ENCODE assay signal across 11 mouse cellular contexts in genomic region chr9:103471784-103472183, GRCm38 (mm10). TPM values are rescaled to one million over a fixed set of nuclear protein-coding genes. Genes with fewer than 3 reads are reported as not detected.
DNase-seq lines count a peak whose midpoint lies in the region; ATAC-seq and TF ChIP-seq lines count a peak whose summit lies in the region.
"Had no signal": no experiment of that assay in that cellular context is flagged by ENCODE, and none has a peak within 500 bp of the region (broad histone marks: within the 10 kb centered on the region; RNA-seq: fewer than 3 reads in every experiment).

No protein-coding gene starts in this region.

- DNase-seq in hindbrain, embryonic 10.5 days (ENCODE audit: low spot score), result peak; percentile 13
- no peak for DNase-seq in hindbrain, embryonic 14.5 days (ENCODE audit: low spot score)
- DNase-seq in neural tube, embryonic 10.5 days (ENCODE audit: extremely low spot score, low spot score), result no peak
- no peak for DNase-seq in lung, postnatal 36 days
- no peak for DNase-seq in thymus, adult 2 months
- DNase-seq: cerebellum, adult 11-12 months; kidney, adult 18-20 months had no signal

- no peaks in the 10 kb centered on the region for H3K36me3 ChIP-seq in hindbrain, embryonic 10.5 days
- no peaks in the 10 kb centered on the region for H3K36me3 ChIP-seq in hindbrain, embryonic 14.5 days (replicated peaks; ENCODE audit: control insufficient read depth, insufficient read depth)
- no peaks in the 10 kb centered on the region for H3K36me3 ChIP-seq in neural tube, embryonic 13.5 days
- no peaks in the 10 kb centered on the region for H3K36me3 ChIP-seq in intestine, postnatal 0 days (ENCODE audit: control insufficient read depth, insufficient read depth)
- no peaks in the 10 kb centered on the region for H3K36me3 ChIP-seq in thymus, adult 2 months (ENCODE audit: control insufficient read depth, insufficient read depth, low read length)
- H3K36me3 ChIP-seq: heart, embryonic 10.5 days had no signal

- H3K4me3 ChIP-seq in hindbrain, embryonic 10.5 days, result no peak overlapping the region
- no peak overlapping the region for H3K4me3 ChIP-seq in hindbrain, embryonic 14.5 days (replicated peaks; ENCODE audit: low read length)
- no peak overlapping the region for H3K4me3 ChIP-seq in neural tube, embryonic 13.5 days
- no peak overlapping the region for H3K4me3 ChIP-seq in intestine, postnatal 0 days (ENCODE audit: low read depth, low read length)
- no peak overlapping the region for H3K4me3 ChIP-seq in thymus, adult 2 months (ENCODE audit: control insufficient read depth, insufficient read depth, low read length)
- H3K4me3 ChIP-seq: heart, embryonic 10.5 days had no signal

- 24% methylated on average over 11 of the region's 11 CpGs for WGBS in hindbrain, embryonic 10.5 days
- WGBS in hindbrain, embryonic 14.5 days, result 17% methylated on average over 11 of the region's 11 CpGs
- WGBS in neural tube, embryonic 13.5 days, result 17% methylated on average over 11 of the region's 11 CpGs
- WGBS in intestine, postnatal 0 days, result 20% methylated on average over 11 of the region's 11 CpGs
- 88% methylated on average over 11 of the region's 11 CpGs for WGBS in thymus, adult 2 months

- peak overlapping the region; percentile 71; the same call in 1 of the 2 replicates for H3K27ac ChIP-seq in hindbrain, embryonic 10.5 days
- H3K27ac ChIP-seq in hindbrain, embryonic 14.5 days, result no peak overlapping the region
- no peak overlapping the region for H3K27ac ChIP-seq in neural tube, embryonic 13.5 days (replicated peaks)
- H3K27ac ChIP-seq in intestine, postnatal 0 days (ENCODE audit: low read depth, low read length), result no peak overlapping the region
- no peak overlapping the region for H3K27ac ChIP-seq in thymus, adult 2 months (ENCODE audit: control insufficient read depth, insufficient read depth, low read length)
- H3K27ac ChIP-seq: heart, embryonic 10.5 days had no signal

- H3K9me3 ChIP-seq in hindbrain, embryonic 10.5 days, result no peaks in the 10 kb centered on the region
- no peaks in the 10 kb centered on the region for H3K9me3 ChIP-seq in hindbrain, embryonic 14.5 days (ENCODE audit: control insufficient read depth, low read length)
- no peaks in the 10 kb centered on the region for H3K9me3 ChIP-seq in neural tube, embryonic 13.5 days
- H3K9me3 ChIP-seq in intestine, postnatal 0 days (ENCODE audit: control insufficient read depth), result no peaks in the 10 kb centered on the region
- H3K9me3 ChIP-seq: heart, embryonic 10.5 days had no signal

- no peak for TF ChIP-seq CTCF in intestine, postnatal 0 days (IDR thresholded peaks at IDR 0.05; ENCODE audit: low read depth)
- TF ChIP-seq CTCF in thymus, adult 2 months (IDR thresholded peaks at IDR 0.05; ENCODE audit: borderline replicate concordance, control insufficient read depth, extremely low read depth, insufficient read depth, low read length, poor library complexity), result no peak

- no peak overlapping the region; the same call in 1 of the 2 replicates for H3K4me2 ChIP-seq in hindbrain, embryonic 14.5 days (replicated peaks)
- H3K4me2 ChIP-seq in neural tube, embryonic 13.5 days, result peak overlapping the region; percentile 9; the same call in 1 of the 2 replicates
- H3K4me2 ChIP-seq in intestine, postnatal 0 days (replicated peaks; ENCODE audit: low read depth), result peak overlapping the region; percentile 17; the same call in 1 of the 2 replicates

- H3K27me3 ChIP-seq in hindbrain, embryonic 10.5 days (ENCODE audit: insufficient read depth, poor library complexity, severe bottlenecking), result no peaks in the 10 kb centered on the region
- no peaks in the 10 kb centered on the region for H3K27me3 ChIP-seq in hindbrain, embryonic 14.5 days (ENCODE audit: control insufficient read depth, insufficient read depth, low read length)
- no peaks in the 10 kb centered on the region for H3K27me3 ChIP-seq in neural tube, embryonic 13.5 days
- H3K27me3 ChIP-seq in intestine, postnatal 0 days (replicated peaks; ENCODE audit: control insufficient read depth, insufficient read depth, low read length), result no peaks in the 10 kb centered on the region
- no peaks in the 10 kb centered on the region for H3K27me3 ChIP-seq in thymus, adult 2 months (ENCODE audit: control insufficient read depth, insufficient read depth, low read length)

- no peak for TF ChIP-seq POLR2A in thymus, adult 2 months (IDR thresholded peaks at IDR 0.05; ENCODE audit: control insufficient read depth, extremely low read depth, insufficient read depth, low read length, poor library complexity)

- ATAC-seq in hindbrain, embryonic 14.5 days (ENCODE audit: low FRiP score), result no peak
- ATAC-seq in neural tube, embryonic 13.5 days (ENCODE audit: low read depth), result no peak
- no peak for ATAC-seq in intestine, postnatal 0 days
- ATAC-seq: activated CD4-positive, CD25-positive, alpha-beta regulatory T cell, adult 4 months had no signal

- H3K4me1 ChIP-seq in hindbrain, embryonic 10.5 days (replicated peaks), result peaks cover 51% of the 10 kb centered on the region
- H3K4me1 ChIP-seq in hindbrain, embryonic 14.5 days (replicated peaks; ENCODE audit: control insufficient read depth, insufficient read depth, low read length), result peaks cover 18% of the 10 kb centered on the region
- H3K4me1 ChIP-seq in neural tube, embryonic 13.5 days (replicated peaks), result peaks cover 50% of the 10 kb centered on the region
- H3K4me1 ChIP-seq in intestine, postnatal 0 days (replicated peaks; ENCODE audit: control insufficient read depth, insufficient read depth, low read length), result no peaks in the 10 kb centered on the region
- H3K4me1 ChIP-seq in thymus, adult 2 months (replicated peaks; ENCODE audit: control insufficient read depth, insufficient read depth, low read length), result peaks cover 11% of the 10 kb centered on the region

- no peak overlapping the region for H3K9ac ChIP-seq in hindbrain, embryonic 14.5 days
- H3K9ac ChIP-seq in neural tube, embryonic 13.5 days, result 0 out of 2 replicates have a peak overlapping the region, but pooled peaks have one; percentile 39
- no peak overlapping the region for H3K9ac ChIP-seq in intestine, postnatal 0 days (ENCODE audit: low read depth, low read length)

RNA-seq across cellular contexts. Expression of gene Bfsp2, which starts 8.4 kb away (rescaled TPM):
- 0.90 and 2.5 TPM in 2 replicates for polyA plus RNA-seq in hindbrain, embryonic 10.5 days (2016; fragmentation: Nextera tagmentation; extraction: Ambion mirVana)
- 3.5 and 4.1 TPM in 2 replicates for polyA plus RNA-seq in hindbrain, embryonic 14.5 days (2014; fragmentation: Nextera tagmentation; extraction: Ambion mirVana)
- polyA plus RNA-seq in neural tube, embryonic 13.5 days (2015; fragmentation: Nextera tagmentation; extraction: Ambion mirVana), result 1.2 and 1.5 TPM in 2 replicates
- polyA plus RNA-seq in intestine, postnatal 0 days (2015; fragmentation: Nextera tagmentation; extraction: Ambion mirVana), result 0.35 and 0.41 TPM in 2 replicates
- 0.98 and 1.4 TPM in 2 replicates for polyA plus RNA-seq in thymus, adult 2 months (2012; rRNA removed)
